Mouse (Mus musculus) embryonic facial prominence, embryonic 14.5 days (tissue): ENCODE measurements at regions not wholly inside any gene's neighbourhood (a gene's known extent, or its start where the extent isn't known, plus 50 kb on each side); places are given as distances from the start of the nearest gene placed in this dataset.

Source experiments
- ATAC-seq: fragments of 200-750 bp; cut with Nextera tagmentation; 2 replicates; pipeline ENCODE4 v1.8.0; 2017; ENCODE audit warnings: low read depth, moderate number of reproducible peaks, moderate TSS enrichment
- DNase-seq: peaks from one replicate; pipeline ENCODE4 v3.0.0-alpha.2; 2015; ENCODE audit warnings: low spot score
- H3K27ac ChIP-seq: fragments of 300-500 bp; sonication (generic); replicated peaks from 2 replicates; pipeline ENCODE4 v1.5.1; 2014; ENCODE audit warnings: low read depth, mild to moderate bottlenecking, low read length, moderate library complexity
- H3K27me3 ChIP-seq: fragments of 300-500 bp; sonication (generic); replicated peaks from 2 replicates; pipeline ENCODE4 v1.6.1; 2014; ENCODE audit warnings: low read length; ENCODE audit not compliant: control insufficient read depth, insufficient read depth
- H3K36me3 ChIP-seq: fragments of 300-500 bp; sonication (generic); 2 replicates; pipeline ENCODE4 v1.6.1; 2014; ENCODE audit warnings: low read length, mixed read lengths; ENCODE audit not compliant: control insufficient read depth, insufficient read depth
- H3K4me1 ChIP-seq: fragments of 300-500 bp; sonication (generic); 2 replicates; pipeline ENCODE4 v1.6.1; 2014; ENCODE audit warnings: antibody characterized with exemption, low read length; ENCODE audit not compliant: control insufficient read depth, insufficient read depth
- H3K4me2 ChIP-seq: fragments of 300-500 bp; sonication (generic); 2 replicates; pipeline ENCODE4 v1.6.1; 2014; ENCODE audit warnings: low read depth, mild to moderate bottlenecking, low read length, moderate library complexity, mixed read lengths
- H3K4me3 ChIP-seq: fragments of 300-500 bp; sonication (generic); 2 replicates; pipeline ENCODE4 v1.5.1; 2014; ENCODE audit warnings: low read depth, mild to moderate bottlenecking, low read length
- H3K9ac ChIP-seq: fragments of 300-500 bp; sonication (generic); 2 replicates; pipeline ENCODE4 v1.6.1; 2014; ENCODE audit warnings: low read depth, mild to moderate bottlenecking, low read length, moderate library complexity, mixed read lengths
- H3K9me3 ChIP-seq: fragments of 300-500 bp; sonication (generic); 2 replicates; pipeline ENCODE4 v1.6.1; 2016; ENCODE audit warnings: low read length; ENCODE audit not compliant: control insufficient read depth
- WGBS: fragments of 180-500 bp; shearing (Covaris S2); extraction: QIAGEN DNeasy Blood & Tissue Kit; methylation state at CpG from one replicate; pipeline ENCODE4 v1.1.7; 2014; 5-methylcytosine and 5-hydroxymethylcytosine counted together

DNA sequence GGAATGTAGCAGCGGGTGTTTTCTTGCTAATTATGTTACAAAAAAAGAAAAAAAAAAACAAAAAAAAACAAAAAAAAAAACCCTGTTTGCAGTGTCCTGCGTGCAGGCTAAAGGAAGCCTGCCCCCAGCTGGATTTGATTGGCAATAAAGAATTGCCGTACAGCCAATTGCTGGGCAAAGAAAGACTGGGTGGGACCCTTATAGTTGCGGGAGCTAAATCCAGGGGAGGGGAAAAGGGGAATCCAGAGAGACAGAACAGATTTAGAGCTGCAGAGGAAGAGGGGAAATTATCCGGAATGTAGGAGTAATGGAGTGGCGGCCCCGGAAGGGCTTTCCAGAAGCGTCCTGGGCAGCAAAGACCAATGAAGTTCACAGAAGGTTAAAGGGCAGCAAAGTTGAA, 223.6 kb downstream of the Prdm2 start:
- DNase-seq (peak; percentile 56), ATAC-seq (no peak)
- Histone ChIP-seq H3K4me2 (peak overlapping the region; percentile 10), H3K9me3 (no peaks in the 10 kb centered on the region), H3K4me3 (no peak overlapping the region), H3K4me1 (0 out of 2 replicates have a peak, but pooled peaks cover 4% of the 10 kb centered on the region), H3K27ac (no peak overlapping the region), H3K27me3 (no peaks in the 10 kb centered on the region), H3K36me3 (no peaks in the 10 kb centered on the region), H3K9ac (no peak overlapping the region)
- WGBS, result 2% methylated on average over 8 of the region's 8 CpGs

DNA sequence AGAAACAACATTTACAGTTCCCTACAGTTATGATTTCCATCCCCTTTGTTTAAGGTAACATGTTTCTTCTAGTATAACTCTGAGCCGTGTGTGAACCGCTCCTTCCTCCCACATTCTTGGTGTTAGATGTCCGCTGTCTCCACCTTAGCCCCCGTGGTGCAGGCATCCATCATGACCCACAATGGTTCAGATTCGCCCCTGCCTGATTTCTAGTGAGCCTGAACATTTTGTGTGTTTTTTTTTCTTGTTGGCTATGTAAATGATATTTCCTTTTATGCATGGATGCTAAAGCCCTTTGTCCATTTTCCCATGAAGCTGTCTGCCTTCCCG, 229.5 kb downstream of the Prdm2 start:
- DNase-seq (peak; percentile 56), ATAC-seq (peak; percentile 80)
- Histone ChIP-seq H3K27ac (peak overlapping the region; percentile 23; the same call in 1 of the 2 replicates), H3K4me2 (no peak overlapping the region), H3K4me1 (0 out of 2 replicates have a peak, but pooled peaks cover 5% of the 10 kb centered on the region), H3K9ac (no peak overlapping the region), H3K36me3 (no peaks in the 10 kb centered on the region), H3K4me3 (no peak overlapping the region), H3K27me3 (no peaks in the 10 kb centered on the region), H3K9me3 (no peaks in the 10 kb centered on the region)
- WGBS, result 25% methylated on average over 6 of the region's 6 CpGs

DNA sequence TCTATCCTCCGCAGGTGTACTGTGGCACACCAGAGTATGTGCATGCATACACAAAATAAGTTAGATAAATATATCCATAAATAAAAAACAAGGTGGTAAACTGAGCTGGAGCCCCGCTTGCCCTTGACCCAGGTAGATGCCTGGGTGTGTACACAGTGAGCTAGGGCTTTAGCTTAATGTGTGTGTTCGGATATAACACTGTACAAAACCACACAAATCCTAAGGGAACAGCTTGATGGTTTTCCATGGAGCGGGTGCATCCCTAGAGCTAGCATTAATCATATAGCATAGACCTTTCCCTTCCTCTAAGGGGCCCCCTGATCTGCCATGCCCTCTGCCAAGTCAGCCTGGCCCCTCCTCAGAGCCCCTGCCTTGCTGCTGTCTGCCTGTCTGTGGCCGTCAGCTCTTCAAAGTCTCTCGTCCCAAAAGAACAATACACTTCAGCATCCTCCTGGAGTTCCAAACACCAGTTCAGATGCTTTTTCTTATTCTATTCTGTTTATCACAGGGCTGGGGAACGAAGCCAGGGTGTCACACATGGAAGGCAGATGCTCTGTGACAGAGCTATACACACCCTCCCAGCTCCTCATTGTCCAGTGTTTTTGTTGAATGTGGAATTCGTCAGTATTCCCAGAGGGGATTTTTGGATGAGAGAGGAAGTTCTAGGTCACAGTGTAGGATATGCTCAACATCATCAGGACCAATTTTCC, 230.1 kb downstream of the Prdm2 start:
- Histone ChIP-seq H3K36me3 (no peaks in the 10 kb centered on the region), H3K27me3 (no peaks in the 10 kb centered on the region), H3K9me3 (no peaks in the 10 kb centered on the region), H3K4me2 (no peak overlapping the region), H3K4me1 (0 out of 2 replicates have a peak, but pooled peaks cover 5% of the 10 kb centered on the region), H3K9ac (no peak overlapping the region; the same call in 1 of the 2 replicates), H3K27ac (peak overlapping the region; percentile 23; the same call in 1 of the 2 replicates), H3K4me3 (no peak overlapping the region)
- DNase-seq, result no peak
- ATAC-seq, result peak; percentile 38
- WGBS, result 43% methylated on average over 8 of the region's 8 CpGs

DNA sequence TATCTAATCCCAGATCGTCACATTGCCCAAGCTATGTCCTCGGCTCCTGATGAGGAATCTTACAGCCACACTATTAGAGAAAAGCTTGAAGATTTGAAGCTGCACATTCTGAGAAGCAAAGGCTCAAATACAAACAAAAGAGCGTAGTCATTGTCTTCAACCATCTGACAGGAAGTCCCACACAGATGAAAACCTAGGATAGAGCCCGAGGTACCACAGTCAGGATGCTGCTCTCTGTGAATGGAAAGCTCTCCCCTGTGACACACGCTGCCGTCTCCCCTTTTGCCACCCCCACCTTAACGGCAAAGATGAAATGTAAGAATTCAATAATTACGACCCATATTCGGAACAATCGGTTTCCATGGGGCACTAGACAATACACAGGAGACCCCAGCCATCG, 237.2 kb downstream of the Prdm2 start:
- WGBS, result 73% methylated on average over 11 of the region's 11 CpGs
- Histone ChIP-seq H3K9ac (no peak overlapping the region), H3K27me3 (no peaks in the 10 kb centered on the region), H3K27ac (no peak overlapping the region), H3K9me3 (no peaks in the 10 kb centered on the region), H3K36me3 (no peaks in the 10 kb centered on the region), H3K4me1 (0 out of 2 replicates have a peak, but pooled peaks cover 2% of the 10 kb centered on the region), H3K4me3 (no peak overlapping the region), H3K4me2 (no peak overlapping the region)
- ATAC-seq (no peak), DNase-seq (no peak)

DNA sequence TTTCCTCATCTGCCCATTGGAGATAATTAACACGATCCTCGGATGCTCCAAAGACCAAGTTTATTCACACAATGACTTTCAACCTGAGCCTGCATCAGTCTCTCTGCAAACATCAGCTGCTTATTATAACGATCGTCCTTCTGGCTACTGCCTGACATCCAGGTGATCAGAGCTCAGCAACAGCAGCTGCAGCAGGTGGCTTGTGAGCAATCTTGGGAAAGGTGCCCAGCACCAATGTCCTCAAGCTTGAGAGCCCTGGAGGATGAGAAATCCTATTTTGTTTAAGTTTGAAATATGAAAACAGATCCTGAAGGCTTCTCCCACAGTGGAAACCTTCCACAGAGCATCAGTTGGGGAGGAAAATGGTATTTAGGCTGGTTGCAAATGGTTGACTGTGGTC, 242.8 kb downstream of the Prdm2 start:
- H3K4me3 ChIP-seq, result no peak overlapping the region
- H3K9ac ChIP-seq, result no peak overlapping the region
- no peaks in the 10 kb centered on the region for H3K9me3 ChIP-seq
- H3K27me3 ChIP-seq, result no peaks in the 10 kb centered on the region
- ATAC-seq, result no peak
- no peaks in the 10 kb centered on the region for H3K36me3 ChIP-seq
- 78% methylated on average over 4 of the region's 4 CpGs for WGBS
- H3K4me2 ChIP-seq, result no peak overlapping the region
- peaks cover 6% of the 10 kb centered on the region; the same call in 1 of the 2 replicates for H3K4me1 ChIP-seq
- no peak for DNase-seq
- H3K27ac ChIP-seq, result no peak overlapping the region

DNA sequence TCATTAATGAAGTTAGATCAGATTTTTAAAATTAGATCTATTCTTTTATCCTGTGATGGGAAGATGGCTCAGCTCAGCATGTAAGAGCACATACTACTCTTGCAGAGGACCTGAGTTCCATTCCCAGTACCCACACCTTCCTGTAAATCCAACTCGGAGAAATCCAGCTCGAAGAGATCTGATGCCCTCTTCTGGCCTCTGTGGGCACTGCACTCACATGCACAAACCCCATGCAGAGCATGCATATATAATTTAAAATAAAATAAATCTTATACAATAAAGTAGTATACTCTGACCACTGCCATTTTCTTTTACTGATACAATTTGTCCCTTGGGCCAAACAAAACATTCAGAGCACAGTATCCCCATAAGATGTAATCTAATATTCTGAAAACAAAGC, 245.2 kb downstream of the Prdm2 start:
- no peaks in the 10 kb centered on the region for H3K27me3 ChIP-seq
- DNase-seq, result no peak
- 84% methylated on average over 2 of the region's 2 CpGs for WGBS

DNA sequence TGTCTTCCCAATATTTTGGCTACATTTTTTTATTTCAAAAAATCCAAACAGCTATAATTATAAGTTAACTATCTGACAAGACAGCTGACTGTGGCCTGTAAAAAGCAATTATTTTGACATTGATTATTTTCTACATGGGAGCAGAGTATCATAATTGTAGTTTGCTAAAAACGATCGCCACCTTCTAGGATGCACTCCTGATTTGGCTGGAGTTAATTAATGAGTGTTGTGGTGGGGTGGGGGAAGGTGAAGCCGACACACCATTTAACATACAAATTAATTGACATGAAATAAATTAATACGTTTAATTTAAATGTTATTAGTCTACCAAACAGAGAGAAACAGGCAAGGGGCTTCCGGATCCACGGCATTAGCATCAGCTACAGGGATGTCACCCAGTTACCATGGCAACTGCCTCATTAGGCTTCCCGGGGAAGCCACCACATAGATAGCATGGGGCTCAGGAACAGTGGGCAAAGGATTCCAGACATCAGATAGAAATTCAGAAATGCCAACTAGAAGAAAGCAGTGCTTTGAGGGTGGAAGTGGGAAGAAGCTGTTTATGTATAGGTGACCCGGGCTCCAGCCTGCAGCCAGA, 255.9 kb downstream of the Prdm2 start:
- DNase-seq (no peak), ATAC-seq (no peak)
- H3K4me3 ChIP-seq, result no peak overlapping the region

More for the DNA sequence above, 245.2 kb downstream of the Prdm2 start:
- Histone ChIP-seq H3K27ac (no peak overlapping the region), H3K4me2 (no peak overlapping the region), H3K9me3 (no peaks in the 10 kb centered on the region), H3K4me3 (no peak overlapping the region), H3K9ac (no peak overlapping the region), H3K36me3 (no peaks in the 10 kb centered on the region), H3K4me1 (peaks cover 6% of the 10 kb centered on the region; the same call in 1 of the 2 replicates)
- no peak for ATAC-seq

DNA sequence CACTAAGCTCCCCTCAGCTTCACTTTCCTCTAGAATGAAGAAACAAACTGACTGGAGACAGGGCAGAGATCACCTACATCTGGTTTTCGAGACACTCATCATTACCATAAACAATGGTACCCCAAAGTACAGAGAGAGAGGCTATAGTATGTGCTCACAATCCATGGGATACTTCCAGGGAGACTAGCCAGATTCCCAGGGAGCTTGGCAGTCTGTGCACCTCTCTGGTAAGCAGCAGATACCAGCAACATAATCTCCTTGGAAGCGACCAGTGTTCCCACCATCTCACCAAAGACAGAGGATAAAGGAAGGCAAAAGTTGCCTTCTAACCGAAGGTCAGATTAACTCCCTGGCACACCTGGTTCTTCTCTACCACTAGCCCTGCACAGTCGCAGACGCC, 256.4 kb downstream of the Prdm2 start:
- H3K27me3 ChIP-seq, result no peaks in the 10 kb centered on the region
- no peak overlapping the region for H3K9ac ChIP-seq
- H3K4me3 ChIP-seq, result no peak overlapping the region
- no peaks in the 10 kb centered on the region for H3K36me3 ChIP-seq
- DNase-seq, result no peak
- no peak overlapping the region for H3K27ac ChIP-seq
- 85% methylated on average over 5 of the region's 5 CpGs for WGBS
- H3K4me2 ChIP-seq, result no peak overlapping the region
- H3K4me1 ChIP-seq, result no peaks in the 10 kb centered on the region
- ATAC-seq, result no peak
- no peaks in the 10 kb centered on the region for H3K9me3 ChIP-seq

More for the DNA sequence above, 255.9 kb downstream of the Prdm2 start:
- Histone ChIP-seq H3K27ac (no peak overlapping the region), H3K36me3 (no peaks in the 10 kb centered on the region), H3K4me2 (no peak overlapping the region), H3K4me1 (no peaks in the 10 kb centered on the region), H3K9me3 (no peaks in the 10 kb centered on the region), H3K9ac (no peak overlapping the region), H3K27me3 (no peaks in the 10 kb centered on the region)
- 64% methylated on average over 8 of the region's 8 CpGs for WGBS

DNA sequence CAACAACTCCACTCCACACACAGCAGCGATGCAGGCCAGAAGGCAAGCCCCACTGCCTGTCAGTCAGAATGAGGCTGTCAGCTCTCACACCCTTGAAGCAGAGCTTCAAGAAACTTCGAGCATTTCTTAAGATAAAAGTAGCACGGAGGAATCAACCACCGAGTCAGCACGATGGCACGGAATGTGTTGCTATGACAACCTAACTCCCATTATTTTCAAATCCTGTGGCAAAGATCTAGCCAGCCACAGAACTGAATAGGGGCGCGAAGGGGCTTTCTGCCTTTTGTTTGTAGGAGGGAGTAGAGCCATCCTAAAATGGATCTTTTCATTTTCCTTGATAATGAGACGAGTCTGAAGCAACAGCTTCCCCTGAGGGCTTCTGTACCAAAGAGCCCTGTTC, 259.1 kb downstream of the Prdm2 start:
- 0 out of 2 replicates have a peak, but pooled peaks cover under 1% of the 10 kb centered on the region for H3K27me3 ChIP-seq
- no peak overlapping the region for H3K4me3 ChIP-seq
- no peaks in the 10 kb centered on the region for H3K36me3 ChIP-seq
- H3K9me3 ChIP-seq, result no peaks in the 10 kb centered on the region
- no peak overlapping the region for H3K27ac ChIP-seq
- 38% methylated on average over 9 of the region's 9 CpGs for WGBS
- no peak overlapping the region for H3K9ac ChIP-seq
- H3K4me1 ChIP-seq, result no peaks in the 10 kb centered on the region
- ATAC-seq, result no peak
- H3K4me2 ChIP-seq, result no peak overlapping the region
- no peak for DNase-seq
